Mouse (Mus musculus) thymus, adult 2 months (tissue): ENCODE measurements at regions not wholly inside any gene's neighbourhood (a gene's known extent, or its start where the extent isn't known, plus 50 kb on each side); places are given as distances from the start of the nearest gene placed in this dataset.
"Not testable (repeated sequence)": the region's sequence is repeated elsewhere in the genome, so short reads cannot be mapped to it uniquely, and the experiment has no call there.

ENCODE experiments used
- DNase-seq: peaks from one replicate; pipeline ENCODE4 v3.0.0; 2021
- H3K27ac ChIP-seq: fragments of 200-500 bp; 2 replicates; pipeline ENCODE4 v1.5.1; 2012; ENCODE audit warnings: low read length, control low read depth; ENCODE audit not compliant: control insufficient read depth, insufficient read depth
- H3K27me3 ChIP-seq: fragments of 200-500 bp; 2 replicates; pipeline ENCODE4 v1.6.1; 2012; ENCODE audit warnings: mild to moderate bottlenecking, low read length, moderate library complexity, mixed read lengths; ENCODE audit not compliant: control insufficient read depth, insufficient read depth
- H3K36me3 ChIP-seq: fragments of 200-500 bp; 2 replicates; pipeline ENCODE4 v1.6.1; 2012; ENCODE audit warnings: mild to moderate bottlenecking, low read length, moderate library complexity; ENCODE audit not compliant: control insufficient read depth, insufficient read depth
- H3K4me1 ChIP-seq: fragments of 200-500 bp; replicated peaks from 2 replicates; pipeline ENCODE4 v1.6.1; 2012; ENCODE audit warnings: low read length; ENCODE audit not compliant: control insufficient read depth, insufficient read depth
- H3K4me3 ChIP-seq: fragments of 200-500 bp; 2 replicates; pipeline ENCODE4 v1.5.1; 2012; ENCODE audit warnings: mild to moderate bottlenecking, low read length, control low read depth, moderate library complexity; ENCODE audit not compliant: control insufficient read depth, insufficient read depth
- CTCF ChIP-seq: fragments of 200-500 bp; IDR thresholded peaks from 2 replicates; pipeline ENCODE4 v1.5.1; 2012; ENCODE audit warnings: mild to moderate bottlenecking, control low read depth, low read length, moderate library complexity, borderline replicate concordance; ENCODE audit not compliant: control insufficient read depth, poor library complexity, insufficient read depth; ENCODE audit errors: extremely low read depth
- POLR2A ChIP-seq: fragments of 200-500 bp; IDR thresholded peaks from 2 replicates; pipeline ENCODE4 v1.6.1; 2012; ENCODE audit warnings: mild to moderate bottlenecking, low read length, control low read depth, moderate library complexity; ENCODE audit not compliant: control insufficient read depth, poor library complexity, insufficient read depth; ENCODE audit errors: extremely low read depth
- WGBS: fragments of 180-500 bp; shearing (Covaris S2); methylation state at CpG from one replicate; pipeline ENCODE4 v1.1.7; 2018; 5-methylcytosine and 5-hydroxymethylcytosine counted together

- Histone ChIP-seq H3K27me3 (no peaks in the 10 kb centered on the region), H3K36me3 (no peaks in the 10 kb centered on the region), H3K4me1 (no peaks in the 10 kb centered on the region), H3K4me3 (no peak overlapping the region), H3K27ac (no peak overlapping the region)
- 42% methylated on average over 3 of the region's 3 CpGs for WGBS
- no peak for TF ChIP-seq CTCF
- no peak for TF ChIP-seq POLR2A
- DNase-seq: peak; percentile 47
Measured at GRCm38 (mm10) chr1:193503624-193504325, 133.7 kb upstream of the Camk1g start.

DNA sequence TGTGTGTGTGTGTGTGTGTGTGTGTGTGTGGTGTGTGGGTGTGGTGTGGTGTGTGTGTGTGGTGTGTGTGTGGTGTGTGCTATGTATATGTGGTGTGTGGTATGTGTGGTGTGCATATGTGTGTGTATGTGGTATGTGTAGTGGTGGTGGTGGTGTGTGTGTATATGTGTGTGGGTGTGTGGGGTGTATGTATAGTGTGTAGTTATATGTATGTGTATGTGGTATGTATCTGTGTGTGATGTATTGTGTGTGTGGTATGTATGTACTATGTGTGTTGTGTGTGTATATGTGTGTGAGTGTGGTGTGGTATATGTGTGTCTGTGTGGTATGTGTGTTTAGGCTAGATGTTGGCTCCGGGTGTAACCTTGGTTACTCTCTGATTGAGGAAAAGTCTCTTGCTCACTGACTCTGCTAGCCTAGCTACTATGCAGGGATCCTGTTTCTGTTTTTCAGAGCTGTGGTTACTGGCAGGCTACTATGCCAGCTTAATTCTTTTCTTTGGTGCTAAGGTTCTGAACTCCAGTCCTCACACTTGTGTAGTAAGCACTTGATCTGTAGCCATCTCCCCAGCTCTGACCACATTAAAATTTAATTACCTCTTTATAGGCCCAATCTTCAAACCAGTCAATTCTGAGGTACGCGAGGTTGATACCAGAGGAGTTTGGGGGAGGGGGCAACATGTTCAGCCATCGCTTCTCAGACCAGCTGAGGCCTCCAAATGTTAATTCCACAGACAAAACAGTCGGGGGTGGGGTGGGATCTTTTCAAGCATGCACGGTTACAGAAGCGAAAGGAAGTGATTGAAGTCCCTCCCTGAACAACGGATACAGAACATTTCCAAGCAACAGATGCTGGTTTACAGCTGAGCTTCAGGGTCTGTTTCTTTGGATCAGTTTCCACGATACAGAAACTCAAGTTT, 126.4 kb upstream of the Camk1g start:
- WGBS: 87% methylated on average over 9 of the region's 9 CpGs
- no peaks in the 10 kb centered on the region for H3K27me3 ChIP-seq
- H3K36me3 ChIP-seq: no peaks in the 10 kb centered on the region
- H3K27ac ChIP-seq: no peak overlapping the region
- H3K4me3 ChIP-seq: no peak overlapping the region
- DNase-seq: no peak
- H3K4me1 ChIP-seq: no peaks in the 10 kb centered on the region
- no peak for TF ChIP-seq POLR2A
- TF ChIP-seq CTCF: no peak

- no peak overlapping the region for H3K27ac ChIP-seq
- no peaks in the 10 kb centered on the region for H3K27me3 ChIP-seq
- no peak overlapping the region for H3K4me3 ChIP-seq
- no peaks in the 10 kb centered on the region for H3K4me1 ChIP-seq
- H3K36me3 ChIP-seq: no peaks in the 10 kb centered on the region
- DNase-seq: no peak
- WGBS: 84% methylated on average over 6 of the region's 6 CpGs
- TF ChIP-seq POLR2A: no peak
Measured at GRCm38 (mm10) chr1:193488039-193488438, 117.9 kb upstream of the Camk1g start.

DNA sequence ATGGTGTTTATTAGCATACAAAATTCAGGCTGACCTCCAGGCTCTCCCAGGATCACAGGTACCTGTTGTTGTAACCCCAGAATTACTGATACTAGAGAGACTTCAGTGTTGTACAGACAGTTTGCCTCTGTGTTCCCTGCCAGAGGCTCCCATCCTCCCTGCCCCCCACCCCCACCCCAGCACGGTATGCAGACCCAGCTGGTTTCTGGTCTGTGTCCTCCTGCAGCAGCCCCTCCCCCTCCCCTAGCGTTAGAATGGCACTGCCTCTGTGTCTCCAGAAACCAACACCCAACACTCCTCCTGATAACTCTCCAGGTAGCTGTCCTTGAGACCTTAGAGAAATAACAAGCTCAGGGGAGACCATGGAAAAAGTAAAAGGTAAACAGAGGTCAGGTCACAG, 116.6 kb upstream of the Camk1g start:
- not testable (repeated sequence) for H3K27me3 ChIP-seq, H3K36me3 ChIP-seq, H3K4me1 ChIP-seq, H3K4me3 ChIP-seq, H3K27ac ChIP-seq, DNase-seq
- 21% methylated on average over 2 of the region's 2 CpGs for WGBS

DNA sequence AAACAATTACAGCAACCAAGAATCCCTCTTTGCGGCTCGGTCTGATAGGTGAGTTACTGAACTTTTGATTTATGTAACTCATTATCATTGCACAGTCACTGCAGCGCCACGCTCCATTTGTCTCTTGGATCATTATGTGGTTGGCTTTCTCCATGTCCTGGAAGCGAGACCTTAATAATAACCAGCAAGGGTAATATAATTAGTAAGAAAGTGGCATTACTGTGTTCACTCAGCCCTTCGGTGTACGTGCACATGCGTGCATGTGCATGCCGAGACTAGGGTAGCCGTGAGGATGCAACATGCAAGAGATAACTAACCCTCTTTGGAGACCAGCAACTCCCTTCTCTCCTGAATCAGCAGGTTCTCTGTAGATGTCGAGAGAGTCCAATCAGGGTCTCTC, 114.9 kb upstream of the Camk1g start:
- no peaks in the 10 kb centered on the region for H3K4me1 ChIP-seq
- no peaks in the 10 kb centered on the region for H3K36me3 ChIP-seq
- no peaks in the 10 kb centered on the region for H3K27me3 ChIP-seq
- no peak overlapping the region for H3K4me3 ChIP-seq
- TF ChIP-seq POLR2A: no peak
- TF ChIP-seq CTCF: no peak
- no peak for DNase-seq
- H3K27ac ChIP-seq: no peak overlapping the region
- WGBS: 93% methylated on average over 11 of the region's 11 CpGs

DNA sequence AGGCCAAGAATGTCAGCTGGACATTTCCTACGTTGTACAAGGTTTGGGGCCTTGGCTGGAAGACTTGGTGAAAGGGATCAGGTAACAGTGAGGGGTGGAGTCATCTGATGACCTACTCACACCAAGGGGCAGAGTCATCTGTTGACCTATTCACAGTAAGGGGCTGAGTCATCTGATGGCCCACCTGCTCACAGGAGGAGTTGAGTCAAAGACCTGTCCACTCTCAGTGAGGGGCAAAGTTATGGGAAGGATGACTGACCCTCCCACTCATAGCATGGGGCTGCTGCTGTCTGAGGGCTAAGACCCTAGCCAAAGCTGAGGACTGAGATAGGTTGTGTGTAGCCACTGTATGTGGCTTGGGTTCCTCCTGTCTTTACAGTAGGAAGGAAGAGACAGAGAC, 107.2 kb upstream of the Camk1g start:
- Histone ChIP-seq H3K4me3 (no peak overlapping the region), H3K27ac (no peak overlapping the region), H3K27me3 (no peaks in the 10 kb centered on the region), H3K36me3 (no peaks in the 10 kb centered on the region), H3K4me1 (no peaks in the 10 kb centered on the region)
- TF ChIP-seq POLR2A (no peak), CTCF (no peak)
- WGBS: 90% methylated on average over 1 of the region's 1 CpGs
- no peak for DNase-seq
